Mouse (Mus musculus): Measurements from ENCODE around the gene Gm29276.
"Not testable (repeated sequence)": the region's sequence is repeated elsewhere in the genome, so short reads cannot be mapped to it uniquely, and the experiment has no call there.

Gm29276 gene

GRCm38 (mm10) chrY:42582150-42582549, at the start of gene Gm29276:
Gm29276 (minus strand) TSS chrY:42582250.
- not testable (repeated sequence) for DNase-seq (ENCODE audit: low spot score)
